Mouse (Mus musculus) CD8-positive naive resting alpha-beta T cell, adult 2 months (primary cell): Measurements from ENCODE around the gene Pdgfa.

ENCODE experiments used
- DNase-seq, 2 experiments: peaks; one replicate each; pipeline ENCODE4 v3.0.0; 2022; ENCODE audit warnings: low read depth in 2 of 2, low spot score in 2 of 2

Gene Pdgfa

DNA sequence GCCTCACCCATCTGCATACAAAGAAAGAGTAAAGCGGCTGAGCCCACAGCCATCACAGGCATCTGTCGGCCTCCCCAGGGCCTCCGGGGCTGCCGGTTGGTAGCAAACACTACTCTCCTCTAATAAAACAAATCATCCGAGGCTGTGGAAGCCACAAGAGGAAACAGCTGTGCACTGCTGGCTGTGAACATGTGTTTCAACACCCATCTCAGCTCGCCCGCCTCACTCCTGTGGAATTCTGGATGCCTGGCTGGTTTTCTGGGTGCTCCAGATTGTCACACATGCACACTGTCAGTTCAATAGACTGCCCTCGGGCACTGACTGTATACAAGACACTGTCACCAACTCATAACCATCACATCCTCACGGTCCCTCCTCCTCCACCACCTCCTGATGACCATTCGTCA, 40.7 kb downstream of the Pdgfa start:
- DNase-seq, result no peak

DNA sequence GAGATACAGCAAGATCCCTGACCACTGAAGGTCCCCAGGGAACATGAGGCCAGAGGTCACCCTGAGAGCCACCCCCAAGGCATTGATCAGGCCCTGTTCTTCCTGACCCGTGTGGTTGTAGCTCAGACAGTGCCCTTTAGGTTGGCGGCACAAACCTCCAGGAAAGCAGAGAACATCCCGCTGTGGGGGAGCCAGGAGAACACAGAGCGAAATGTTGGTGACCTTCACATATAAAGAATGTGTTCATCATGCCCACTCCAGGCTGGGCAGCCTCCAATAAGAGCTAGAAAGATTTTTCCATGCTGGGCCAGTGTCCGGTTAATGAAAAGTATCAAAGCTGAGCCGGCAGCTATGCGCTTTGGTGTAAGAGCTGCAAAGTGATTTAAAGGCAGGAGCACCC, 43.2 kb downstream of the Pdgfa start:
- no peak for DNase-seq

DNA sequence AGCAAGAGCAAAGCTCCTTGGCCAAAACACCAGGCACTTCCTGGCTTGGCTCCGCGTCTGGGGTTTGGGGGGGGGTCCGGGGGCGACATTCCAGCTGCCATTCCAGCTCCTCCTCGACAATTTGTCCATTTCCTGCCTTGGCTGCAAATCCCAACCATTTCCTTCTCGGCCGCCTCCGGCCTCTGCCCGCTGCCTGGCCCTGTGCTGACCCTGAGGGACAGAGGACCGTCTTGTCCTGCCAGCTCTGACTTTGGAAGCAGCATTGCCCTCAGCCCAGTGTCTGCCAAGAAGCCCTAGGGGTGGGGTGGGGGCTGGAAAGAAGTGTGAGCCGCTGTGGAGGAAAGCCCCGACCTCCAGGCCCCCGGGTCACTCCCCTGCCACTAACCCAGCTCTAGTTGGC, 44.2 kb downstream of the Pdgfa start:
- DNase-seq, result no peak

DNA sequence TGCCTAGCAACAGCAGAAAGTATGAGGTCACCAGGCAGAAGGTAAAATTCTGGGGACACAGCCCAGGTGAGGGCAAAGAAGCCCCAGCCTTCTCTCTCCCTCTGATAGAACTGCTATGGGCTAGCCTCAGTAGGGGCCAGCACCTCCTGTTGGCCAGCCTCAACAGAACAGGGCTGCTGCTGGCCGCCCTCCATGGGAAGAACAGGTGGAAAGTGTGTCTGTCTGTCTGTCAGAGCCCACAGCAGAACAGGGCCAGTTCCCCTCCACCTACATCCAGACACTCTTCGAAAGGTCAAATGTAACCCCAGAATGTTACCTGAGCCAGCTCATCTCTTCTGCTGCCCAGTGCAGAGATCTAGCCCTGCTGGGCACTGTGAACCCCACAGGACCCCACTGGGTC, 45.9 kb downstream of the Pdgfa start:
- no peak for DNase-seq

DNA sequence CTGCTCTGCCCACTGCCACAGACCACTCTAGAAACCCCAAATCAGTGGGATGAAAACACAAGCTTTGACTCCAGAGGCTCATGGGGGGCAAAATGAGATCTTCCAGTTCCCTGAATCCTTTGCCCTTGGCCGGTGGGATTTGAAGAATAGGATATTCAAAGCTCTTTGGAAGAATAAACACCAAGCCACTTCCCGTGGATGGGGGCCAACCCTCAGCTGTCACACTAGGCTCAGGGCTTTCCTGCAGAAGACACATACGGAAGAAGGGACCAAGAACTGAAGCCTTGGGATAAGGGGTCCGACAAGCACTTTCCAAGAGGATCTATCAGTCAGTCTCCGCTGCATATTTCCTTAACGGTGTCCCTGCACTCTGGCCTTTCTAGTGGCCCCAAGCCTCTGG, 48.0 kb downstream of the Pdgfa start:
- no peak for DNase-seq

DNA sequence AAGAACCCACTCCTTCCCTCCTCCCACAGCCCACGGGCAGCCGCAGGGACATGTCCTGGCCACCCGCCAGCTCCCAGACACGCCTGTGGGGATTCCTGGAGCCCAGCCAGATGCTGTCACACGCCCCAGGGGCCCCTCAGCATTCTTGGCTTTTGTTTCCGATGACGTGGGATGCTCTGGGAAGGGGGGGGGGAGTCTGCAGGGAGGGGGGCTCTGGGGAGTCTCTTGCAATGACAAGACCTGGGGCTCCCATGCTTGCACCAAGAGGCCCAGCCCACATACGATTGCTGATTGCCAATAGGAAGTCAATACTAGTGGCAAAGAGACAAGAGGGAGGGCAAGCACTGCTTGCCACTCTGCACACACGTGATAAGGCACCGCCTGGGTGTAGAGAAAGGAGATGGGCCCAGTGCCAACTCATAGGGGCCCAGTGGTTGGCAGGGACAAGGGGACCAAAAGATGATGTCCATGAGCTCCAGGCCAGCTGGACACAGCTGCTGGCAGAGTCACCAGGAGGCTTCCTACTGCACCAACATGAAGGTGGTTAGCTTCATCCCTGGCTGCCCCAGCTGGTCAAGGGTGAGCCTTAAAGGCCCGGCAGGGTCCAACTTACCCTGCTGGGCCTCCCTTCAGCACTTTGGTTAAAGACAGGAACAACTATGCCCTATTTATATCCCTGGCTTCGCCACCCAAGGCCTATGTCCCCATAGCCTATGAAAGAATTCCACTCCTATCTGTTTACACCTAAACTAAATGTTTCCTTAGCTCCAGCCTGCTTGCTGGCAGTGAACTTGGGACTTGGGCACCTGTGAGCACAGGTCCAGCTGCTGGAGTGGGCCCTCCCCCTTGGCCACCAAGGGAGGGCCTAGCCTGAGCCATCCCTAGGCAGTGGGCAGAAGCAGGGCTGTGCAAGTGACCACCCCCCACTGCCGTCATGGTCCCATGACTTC, 48.9 kb downstream of the Pdgfa start:
- no peak for DNase-seq

DNA sequence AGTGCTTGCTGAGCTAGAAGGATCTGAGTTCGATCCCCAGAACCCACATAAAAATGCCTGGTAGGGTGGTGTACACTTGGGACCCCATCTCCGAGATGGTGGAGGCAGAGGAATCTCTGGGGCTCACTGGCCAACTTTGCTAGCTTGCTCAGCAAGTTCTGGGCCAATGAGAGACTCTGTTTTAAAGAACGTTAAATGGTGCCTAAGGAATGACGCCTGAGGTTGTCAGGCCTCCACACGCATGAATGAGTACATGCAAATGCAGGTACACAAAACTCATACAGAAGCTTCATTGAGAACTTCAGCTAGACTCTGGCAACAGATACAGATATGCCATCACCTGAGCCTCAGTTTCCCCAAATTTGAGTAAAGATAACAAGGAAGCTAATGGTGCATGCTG, 49.7 kb downstream of the Pdgfa start:
- DNase-seq, result no peak

DNA sequence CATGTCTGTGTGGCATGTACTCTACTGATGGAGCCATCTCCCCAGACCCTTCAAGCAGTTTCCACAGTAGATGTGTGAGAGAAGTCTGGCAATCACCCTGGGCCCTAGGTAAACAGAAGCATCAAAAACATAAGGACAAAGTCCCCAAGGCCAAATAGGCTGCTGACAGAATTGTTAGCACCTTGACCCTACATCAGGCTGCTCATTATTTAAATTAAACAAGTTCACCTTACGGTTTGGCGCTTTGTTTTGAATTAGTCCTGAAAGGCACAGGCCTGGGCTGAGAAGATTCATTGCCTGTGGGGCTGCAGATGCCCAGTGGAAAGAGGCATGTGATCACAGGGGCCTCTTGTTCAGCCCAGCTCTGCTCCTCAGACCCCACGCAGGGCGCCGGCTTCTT, 50.2 kb downstream of the Pdgfa start:
- DNase-seq, result no peak

DNA sequence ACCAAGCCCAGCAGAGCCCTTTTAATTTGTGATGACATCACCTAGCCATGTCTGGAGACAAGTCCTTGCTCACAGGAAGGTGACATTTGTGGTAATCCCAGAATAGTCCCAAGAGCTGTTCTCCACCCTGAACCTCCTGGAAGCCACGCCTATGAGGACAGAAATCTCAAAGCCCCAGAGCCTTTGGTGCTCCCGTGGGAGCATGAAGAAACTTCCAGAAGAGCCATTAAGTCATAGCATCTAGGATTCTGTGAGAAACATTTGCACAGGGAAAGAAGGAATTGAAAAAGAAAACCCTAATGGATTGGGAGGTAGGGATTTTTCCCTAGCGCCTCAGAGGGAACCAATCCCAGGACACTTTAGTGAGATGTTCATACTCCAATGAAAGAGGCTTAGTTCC, 52.2 kb downstream of the Pdgfa start:
- no peak for DNase-seq

DNA sequence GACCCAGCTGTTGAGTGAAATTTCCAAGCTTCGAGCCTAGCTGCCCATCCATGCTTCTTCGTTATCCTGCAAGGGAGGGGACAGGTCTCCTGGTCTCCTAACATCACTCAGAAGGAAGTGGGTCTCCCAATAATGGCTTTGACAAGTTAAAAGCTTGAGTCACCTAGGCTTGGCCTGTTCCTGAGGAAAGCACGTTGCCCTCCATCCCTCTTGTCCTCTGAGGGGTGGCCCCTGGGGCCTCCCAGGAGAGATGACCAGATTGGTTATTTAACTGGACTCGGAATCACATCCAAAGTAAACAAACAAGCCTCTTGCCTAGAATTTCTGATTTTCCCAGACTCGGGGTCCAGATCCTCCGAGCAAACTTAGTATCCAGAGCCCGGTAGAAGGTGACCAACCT, 52.6 kb downstream of the Pdgfa start:
- no peak for DNase-seq

DNA sequence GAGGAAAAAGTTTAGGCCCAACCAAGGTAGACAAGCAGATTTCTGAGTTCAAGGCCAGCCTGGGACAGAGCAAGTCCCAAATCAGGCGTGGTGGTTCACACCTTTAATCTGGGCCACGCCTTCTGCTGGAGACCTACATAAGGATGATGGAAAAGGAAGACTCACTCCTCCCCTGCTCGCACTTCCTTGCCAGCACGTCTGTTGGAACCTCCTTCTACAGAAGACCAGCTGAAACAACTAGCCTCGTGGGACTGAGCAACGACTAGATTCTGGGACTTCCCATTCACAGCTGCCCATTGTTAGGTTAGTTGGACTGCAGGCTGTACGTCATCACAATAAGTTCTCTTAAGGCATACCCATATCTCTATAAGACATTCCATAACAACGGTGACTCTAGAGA, 55.3 kb downstream of the Pdgfa start:
- DNase-seq, result no peak

DNA sequence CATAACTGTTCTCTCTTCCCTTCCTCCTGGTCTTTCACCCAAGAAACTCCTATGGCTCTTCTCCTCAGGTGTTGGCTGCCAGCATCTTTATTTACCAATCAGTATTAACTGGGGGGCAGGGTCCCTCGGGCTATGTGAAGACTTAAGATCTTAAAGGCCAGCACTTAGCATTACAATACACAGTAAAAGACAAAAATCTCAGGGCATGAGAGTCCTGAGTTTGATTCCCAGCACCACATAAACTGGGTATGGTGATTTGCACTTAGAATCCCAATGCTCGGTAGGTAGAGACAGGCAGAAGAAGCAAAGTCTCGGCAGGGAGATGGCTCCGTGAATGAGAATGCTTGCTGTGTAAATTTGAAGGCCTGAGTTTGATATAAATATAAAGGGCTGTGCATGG, 56.6 kb downstream of the Pdgfa start:
- no peak for DNase-seq

DNA sequence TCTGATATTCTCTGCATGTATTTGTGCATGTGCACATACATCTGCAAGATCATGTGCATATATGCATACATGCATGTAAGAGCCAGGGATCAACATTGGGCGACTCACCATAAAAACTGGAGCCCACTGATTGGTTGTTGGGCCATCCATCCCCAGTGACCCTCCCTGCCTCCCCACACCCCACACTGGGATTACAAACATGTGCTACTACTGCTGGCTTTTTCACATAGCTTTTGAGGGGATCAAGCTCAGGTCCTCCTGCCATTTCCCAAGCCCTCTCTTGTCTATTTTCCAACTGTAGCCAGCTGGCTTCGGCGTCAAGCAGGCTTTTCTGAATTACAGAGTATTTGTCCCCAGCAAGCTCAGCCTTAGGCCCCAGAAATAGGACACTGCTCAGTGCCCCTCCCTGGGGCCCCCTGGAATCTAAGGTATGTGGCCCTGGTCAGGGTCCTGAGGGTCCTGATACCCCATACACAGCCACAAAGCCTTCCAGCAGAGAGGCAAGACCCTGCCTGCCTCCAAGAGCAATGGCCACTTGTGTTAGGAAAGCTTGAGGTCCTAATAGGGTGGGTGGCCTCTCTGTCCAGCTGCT, 58.5 kb downstream of the Pdgfa start:
- DNase-seq, result no peak

DNA sequence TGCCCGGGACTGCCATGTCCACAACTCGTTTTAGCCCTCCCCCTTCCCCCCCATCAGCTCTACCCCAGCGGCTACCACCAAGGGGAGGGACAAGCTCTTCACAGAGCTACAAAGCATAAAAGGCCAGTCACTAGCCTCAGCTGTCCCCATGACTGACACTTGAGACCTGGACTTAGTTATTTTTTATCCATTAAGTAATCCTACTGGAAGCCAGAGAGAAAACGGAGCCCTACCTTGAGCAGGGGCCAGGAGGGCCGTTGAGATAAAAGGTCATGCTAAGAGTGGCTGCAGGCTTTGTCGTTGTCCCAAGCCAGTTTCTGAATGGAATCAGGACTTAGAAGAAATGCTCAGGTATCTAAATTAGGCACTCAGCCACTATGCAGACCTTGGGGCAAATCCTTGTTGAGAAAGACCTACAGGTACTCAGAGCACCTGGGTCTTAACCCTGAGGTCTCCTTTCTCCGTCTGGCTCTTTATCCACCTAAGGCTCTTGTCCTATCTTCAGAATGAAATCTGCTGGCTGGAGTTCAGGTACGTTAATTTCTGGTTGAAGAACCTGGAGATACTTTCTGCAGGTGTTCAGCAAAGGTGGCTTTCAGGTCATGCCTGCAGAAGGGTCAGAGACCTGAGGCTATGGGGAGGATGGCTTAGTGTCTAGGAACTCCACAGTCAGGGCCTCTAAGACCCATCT, 60.6 kb downstream of the Pdgfa start:
- no peak for DNase-seq

DNA sequence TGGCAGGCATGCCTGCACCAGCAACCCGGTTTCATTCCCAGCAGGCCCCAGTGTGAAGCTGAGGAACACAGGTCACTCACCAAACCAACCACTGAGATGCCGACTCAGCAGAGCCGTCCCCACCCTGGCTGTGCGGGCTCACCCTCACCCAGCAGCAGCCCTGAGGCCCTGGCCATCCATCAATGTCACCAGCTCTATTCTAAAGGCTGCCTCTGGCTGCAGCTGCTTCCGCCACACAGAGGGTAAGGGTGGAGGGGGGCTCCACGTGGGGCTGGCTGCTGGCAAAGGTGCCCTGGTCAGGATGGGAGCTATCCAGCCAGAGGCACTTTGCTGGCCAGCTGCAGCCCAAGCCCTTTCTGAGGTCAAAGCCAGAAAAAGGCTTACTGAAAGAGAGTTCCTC, 62.6 kb downstream of the Pdgfa start:
- DNase-seq, result no peak

DNA sequence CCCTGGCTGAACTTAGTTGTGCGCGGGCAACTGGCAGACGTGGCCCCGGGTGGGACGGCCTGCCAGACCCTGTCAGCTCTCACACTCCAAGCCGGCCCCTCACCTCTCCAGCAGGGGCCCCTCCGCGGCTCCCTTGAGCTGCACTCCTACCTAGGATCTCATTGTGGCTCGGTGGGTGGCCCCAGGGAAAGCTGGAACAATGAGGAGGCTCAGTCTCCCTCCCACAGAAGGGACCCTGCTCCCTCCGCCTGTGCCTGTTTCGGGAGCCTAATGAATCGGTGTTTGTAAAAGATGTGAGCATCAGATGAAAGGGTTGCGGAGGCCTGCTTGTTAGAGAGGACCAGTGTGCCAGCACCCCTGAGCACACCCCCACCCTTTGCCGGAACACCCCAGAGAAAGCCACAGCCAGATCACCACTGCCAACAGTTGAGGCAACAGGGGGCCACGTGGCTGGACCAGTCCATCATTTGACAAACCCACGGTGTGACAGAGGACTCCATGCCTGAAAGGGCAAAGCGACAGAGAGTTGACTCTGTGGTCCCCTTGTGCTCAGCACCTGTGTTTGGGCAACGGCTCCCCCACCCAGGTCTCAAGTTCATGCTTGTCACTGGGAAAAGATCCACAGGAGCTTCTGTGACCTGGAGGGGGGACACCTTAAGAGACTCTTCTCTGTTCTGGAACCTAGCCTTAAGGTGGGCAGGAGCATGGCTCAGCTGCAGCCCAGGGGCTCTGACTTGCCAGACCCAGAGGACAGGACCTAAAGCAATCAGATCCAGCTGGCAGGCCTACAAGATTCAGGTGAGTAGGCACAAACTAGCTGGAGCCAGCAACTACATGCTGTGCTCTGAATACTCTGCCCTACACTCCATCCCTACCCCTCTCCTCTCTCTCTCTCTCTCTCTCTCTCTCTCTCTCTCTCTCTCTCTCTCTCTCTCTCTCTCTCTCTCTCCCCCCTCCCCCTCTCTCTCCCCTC, 64.4 kb downstream of the Pdgfa start:
- no peak for DNase-seq

DNA sequence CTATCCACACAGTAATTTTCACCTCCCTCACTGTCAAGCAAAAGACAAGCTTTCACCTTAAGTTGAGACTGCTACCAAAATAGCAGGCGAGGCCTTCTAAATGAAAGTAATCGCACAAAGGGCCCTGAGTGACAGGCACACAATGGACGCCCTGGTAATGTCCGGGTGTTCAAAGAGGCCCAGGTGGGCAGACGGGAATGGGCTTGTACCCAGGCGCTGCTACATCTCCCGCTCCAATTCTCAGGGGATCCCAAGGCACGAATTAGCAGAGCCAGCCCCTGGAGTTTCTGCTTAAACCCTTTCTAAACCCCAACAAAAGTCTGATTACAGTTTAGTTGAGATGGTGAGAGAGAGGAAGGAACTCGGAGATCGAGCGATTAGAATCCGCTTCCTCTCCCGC, 65.3 kb downstream of the Pdgfa start:
- no peak for DNase-seq

DNA sequence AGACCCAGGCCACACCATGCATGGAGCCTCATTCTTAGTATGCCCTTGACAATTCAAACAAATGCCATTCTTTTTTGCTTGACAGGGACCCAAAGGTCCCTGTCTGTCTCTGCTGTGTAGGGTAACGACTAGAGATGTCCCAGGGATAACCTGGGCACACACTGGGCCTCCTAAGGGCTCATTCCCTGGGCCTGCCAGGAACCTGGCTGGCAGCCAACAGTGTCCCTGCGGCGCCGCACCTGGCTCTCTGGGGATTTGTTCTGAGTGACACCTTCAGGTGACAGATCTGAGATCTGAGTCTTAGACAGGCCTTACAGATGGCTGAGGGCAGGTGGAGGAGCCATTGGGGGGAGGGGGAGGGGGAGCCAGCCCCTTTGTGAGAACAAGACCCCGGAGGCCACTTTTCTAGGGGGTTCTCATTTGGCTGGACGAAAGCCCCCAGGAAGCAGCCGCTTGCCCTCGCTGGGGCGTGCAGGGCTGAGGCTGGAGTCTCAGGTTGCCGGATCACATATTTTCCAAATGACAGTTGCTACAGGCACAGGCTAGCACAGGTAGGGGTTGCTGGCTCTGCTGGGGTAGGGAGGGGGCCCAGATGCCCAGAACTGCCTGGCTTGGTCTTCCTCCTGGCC, 67.2 kb downstream of the Pdgfa start:
- no peak for DNase-seq
